In genomic region chr3:87816646-87817093, GRCm38 (mm10) we compare ENCODE assay signal across 8 mouse cellular contexts. TPM values are rescaled to one million over a fixed set of nuclear protein-coding genes. Genes with fewer than 3 reads are reported as not detected.
A peak's percentile ranks its signal among the peaks of the same experiment; 100 is the strongest.
DNase-seq lines count a peak whose midpoint lies in the region; ATAC-seq and TF ChIP-seq lines count a peak whose summit lies in the region.

No protein-coding gene starts in this region.

- no peaks in the 10 kb centered on the region for H3K36me3 ChIP-seq in forebrain, postnatal 0 days (ENCODE audit: insufficient read depth)
- no peaks in the 10 kb centered on the region for H3K36me3 ChIP-seq in lung, embryonic 14.5 days (ENCODE audit: insufficient read depth)

- ATAC-seq in forebrain, postnatal 0 days: peak; percentile 62
- ATAC-seq in lung, embryonic 14.5 days (ENCODE audit: insufficient read depth): peak; percentile 77

- peak; percentile 86 for TF ChIP-seq CTCF in forebrain, postnatal 0 days (IDR thresholded peaks at IDR 0.05; ENCODE audit: low read depth)
- peak; percentile 97 for TF ChIP-seq CTCF in lung, embryonic 14.5 days (IDR thresholded peaks at IDR 0.05; ENCODE audit: low read depth)

- H3K9me3 ChIP-seq in forebrain, postnatal 0 days (ENCODE audit: low read length): no peaks in the 10 kb centered on the region
- no peaks in the 10 kb centered on the region for H3K9me3 ChIP-seq in lung, embryonic 14.5 days (ENCODE audit: low read depth, low read length)

- H3K4me3 ChIP-seq in forebrain, postnatal 0 days (ENCODE audit: low read depth, low read length): no peak overlapping the region
- H3K4me3 ChIP-seq in lung, embryonic 14.5 days (ENCODE audit: low read depth, low read length): no peak overlapping the region

- no peaks in the 10 kb centered on the region for H3K4me1 ChIP-seq in forebrain, postnatal 0 days (ENCODE audit: insufficient read depth)
- H3K4me1 ChIP-seq in lung, embryonic 14.5 days (ENCODE audit: insufficient read depth): no peaks in the 10 kb centered on the region; the same call in 1 of the 2 replicates

- H3K27ac ChIP-seq in forebrain, postnatal 0 days (ENCODE audit: low read depth, low read length): no peak overlapping the region
- H3K27ac ChIP-seq in lung, embryonic 14.5 days (ENCODE audit: low read depth): no peak overlapping the region

- peak; percentile 82 for DNase-seq in MEL-GATA-1-ER (ENCODE audit: extremely low read depth, low read depth)
- DNase-seq in cerebellum, adult 18-20 months: peak; percentile 75 to 81
- DNase-seq in forebrain, postnatal 0 days: peak; percentile 84
- DNase-seq in heart, postnatal 4 days: peak; percentile 85
- peak; percentile 62 to 87 for DNase-seq in layer of hippocampus, adult 18-20 months (ENCODE audit: low spot score in 2 of 2)
- peak; percentile 95 for DNase-seq in lung, embryonic 14.5 days
- DNase-seq in ovary, adult 18-20 months (ENCODE audit: low spot score): peak; percentile 25
- DNase-seq in thymus, postnatal 10 days (ENCODE audit: low spot score in 2 of 2): peak; percentile 43 to 77

- WGBS in forebrain, postnatal 0 days: 5% methylated on average over 12 of the region's 12 CpGs
- 4% methylated on average over 12 of the region's 12 CpGs for WGBS in lung, embryonic 14.5 days

- no peaks in the 10 kb centered on the region; the same call in 1 of the 2 replicates for H3K27me3 ChIP-seq in forebrain, postnatal 0 days (ENCODE audit: insufficient read depth, low read length)
- H3K27me3 ChIP-seq in lung, embryonic 14.5 days (ENCODE audit: insufficient read depth, low read length): peaks cover 14% of the 10 kb centered on the region

- no peak overlapping the region for H3K9ac ChIP-seq in forebrain, postnatal 0 days
- H3K9ac ChIP-seq in lung, embryonic 14.5 days: no peak overlapping the region; the same call in 1 of the 2 replicates

- H3K4me2 ChIP-seq in forebrain, postnatal 0 days (ENCODE audit: low read depth): no peak overlapping the region
- H3K4me2 ChIP-seq in lung, embryonic 14.5 days: peak overlapping the region; percentile 24; the same call in 1 of the 2 replicates

RNA-seq across cellular contexts. Expression of gene Pear1, which starts 7.4 kb away (rescaled TPM):
- total RNA-seq in forebrain, postnatal 0 days (2014; rRNA removed): 10.4 and 12.3 TPM in 2 replicates
- 4.3 and 4.9 TPM in 2 replicates for polyA plus RNA-seq in forebrain, postnatal 0 days (2015; fragmentation: Nextera tagmentation; extraction: Ambion mirVana)
- total RNA-seq in heart, postnatal 4 days (2021): 10 to 100 TPM; 24.8 to 26.1 TPM
- total RNA-seq in layer of hippocampus, adult 18-20 months (2021): 10 to 100 TPM in 1 of 2 experiments, 1 to 10 TPM in 1; 7.1 to 11.6 TPM
- polyA plus RNA-seq in lung, embryonic 14.5 days (2014; fragmentation: Nextera tagmentation; extraction: Ambion mirVana): 30.2 and 31.7 TPM in 2 replicates

RNA-seq across cellular contexts. Expression of gene Insrr, which starts 19.9 kb away (rescaled TPM):
- total RNA-seq in forebrain, postnatal 0 days (2014; rRNA removed): 0.54 and 8.7 TPM in 2 replicates
- polyA plus RNA-seq in forebrain, postnatal 0 days (2015; fragmentation: Nextera tagmentation; extraction: Ambion mirVana): 0.23 TPM in 2 replicates
- total RNA-seq in heart, postnatal 4 days (2021): under 1 TPM in 1 of 2 experiments, not detected in 1; 0.07 TPM
- total RNA-seq in layer of hippocampus, adult 18-20 months (2021): under 1 TPM; 0.15 TPM
- 0.05 TPM in 1 of 2 replicates, not detected in the other for polyA plus RNA-seq in lung, embryonic 14.5 days (2014; fragmentation: Nextera tagmentation; extraction: Ambion mirVana)

RNA-seq across cellular contexts. Expression of gene Ntrk1, which starts 21.7 kb away (rescaled TPM):
- 1.5 and 2.2 TPM in 2 replicates for total RNA-seq in forebrain, postnatal 0 days (2014; rRNA removed)
- polyA plus RNA-seq in forebrain, postnatal 0 days (2015; fragmentation: Nextera tagmentation; extraction: Ambion mirVana): 1.7 and 2.9 TPM in 2 replicates
- under 1 TPM; 0.09 to 0.10 TPM for total RNA-seq in heart, postnatal 4 days (2021)
- under 1 TPM; 0.25 to 0.32 TPM for total RNA-seq in layer of hippocampus, adult 18-20 months (2021)
- 0.22 and 0.39 TPM in 2 replicates for polyA plus RNA-seq in lung, embryonic 14.5 days (2014; fragmentation: Nextera tagmentation; extraction: Ambion mirVana)

RNA-seq across cellular contexts. Expression of gene Sh2d2a, which starts 29.9 kb away (rescaled TPM):
- not detected in 2 replicates for total RNA-seq in forebrain, postnatal 0 days (2014; rRNA removed)
- not detected in 2 replicates for polyA plus RNA-seq in forebrain, postnatal 0 days (2015; fragmentation: Nextera tagmentation; extraction: Ambion mirVana)
- total RNA-seq in heart, postnatal 4 days (2021): under 1 TPM in 1 of 2 experiments, not detected in 1; 0.12 TPM
- total RNA-seq in layer of hippocampus, adult 18-20 months (2021): not detected
- polyA plus RNA-seq in lung, embryonic 14.5 days (2014; fragmentation: Nextera tagmentation; extraction: Ambion mirVana): 0.09 TPM in 2 replicates

Comparison
In these comparisons a context has a peak if more than half of its experiments do, and no peak if none do; other contexts are left out.
1. DNase-seq: peak in every context shown above with its lines; median percentile 95 in lung, embryonic 14.5 days; 85 in heart, postnatal 4 days; 84 in forebrain, postnatal 0 days; 82 in MEL-GATA-1-ER; 78 in cerebellum, adult 18-20 months; 74 in layer of hippocampus, adult 18-20 months; 60 in thymus, postnatal 10 days; 25 in ovary, adult 18-20 months.